Mouse (Mus musculus): ENCODE measurements at regions not wholly inside any gene's neighbourhood (a gene's known extent, or its start where the extent isn't known, plus 50 kb on each side); places are given as distances from the start of the nearest gene placed in this dataset.

DNA sequence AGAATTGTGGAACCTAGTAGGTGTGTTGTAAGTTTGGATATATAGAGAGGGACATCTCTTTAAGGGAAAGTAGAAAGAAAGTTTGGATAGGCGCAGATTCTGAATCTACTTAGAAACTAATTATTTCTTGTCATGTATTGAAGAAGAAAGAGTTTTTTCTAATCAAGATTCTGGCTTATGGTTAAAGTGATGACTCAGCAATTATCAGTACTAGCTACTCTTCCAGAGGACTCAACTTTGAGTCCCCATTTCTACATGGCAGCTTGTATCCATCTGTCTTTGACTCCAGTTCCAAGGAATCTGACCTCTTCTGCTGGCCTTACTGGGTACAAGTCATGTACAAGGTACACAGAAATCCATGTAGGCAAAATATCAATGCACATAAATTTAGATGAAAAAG is 2767.1 kb downstream of the Gm37988 start:
- DNase-seq (ENCODE audit: low spot score): no peak
- Histone ChIP-seq H3K27ac (no peak overlapping the region), H3K4me1 (ENCODE audit: insufficient read depth, low read length) (no peaks in the 10 kb centered on the region), H3K36me3 (ENCODE audit: insufficient read depth, low read length) (no peaks in the 10 kb centered on the region), H3K4me2 (ENCODE audit: low read depth, low read length) (no peak overlapping the region), H3K4me3 (ENCODE audit: low read length) (no peak overlapping the region), H3K27me3 (ENCODE audit: insufficient read depth, low read length) (no peaks in the 10 kb centered on the region), H3K9ac (replicated peaks; ENCODE audit: low read length) (no peak overlapping the region), H3K9me3 (ENCODE audit: low read length) (no peaks in the 10 kb centered on the region)
- no peak for TF ChIP-seq CTCF (IDR thresholded peaks at IDR 0.05; ENCODE audit: low read depth)
- WGBS: 92% methylated on average over 1 of the region's 1 CpGs
- ATAC-seq: no peak

DNA sequence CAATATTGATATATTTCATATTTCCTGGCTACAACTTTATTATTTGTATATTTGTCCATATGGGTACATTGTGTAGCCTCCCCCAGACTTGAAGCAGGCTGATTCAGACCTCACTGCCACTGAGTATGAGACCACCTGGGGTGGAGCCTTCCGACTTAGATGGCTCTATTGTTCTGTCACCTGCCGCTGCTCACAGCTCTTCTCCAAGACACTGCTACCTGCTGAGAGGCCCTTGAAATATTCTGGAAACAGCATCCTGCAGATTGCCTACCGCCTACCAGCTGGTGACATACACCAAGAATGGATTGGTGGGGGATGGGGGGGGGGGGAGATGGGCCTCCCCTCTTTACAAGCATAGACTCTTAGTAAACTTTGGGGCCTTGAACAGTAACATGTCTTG is 2778.7 kb downstream of the Gm37988 start:
- ATAC-seq (no peak), DNase-seq (ENCODE audit: low spot score) (no peak)
- Histone ChIP-seq H3K9me3 (ENCODE audit: low read length) (no peaks in the 10 kb centered on the region), H3K27ac (no peak overlapping the region), H3K4me3 (ENCODE audit: low read length) (no peak overlapping the region), H3K9ac (replicated peaks; ENCODE audit: low read length) (no peak overlapping the region), H3K27me3 (ENCODE audit: insufficient read depth, low read length) (no peaks in the 10 kb centered on the region), H3K4me1 (ENCODE audit: insufficient read depth, low read length) (no peaks in the 10 kb centered on the region), H3K4me2 (ENCODE audit: low read depth, low read length) (no peak overlapping the region), H3K36me3 (ENCODE audit: insufficient read depth, low read length) (no peaks in the 10 kb centered on the region)
- no peak for TF ChIP-seq CTCF (IDR thresholded peaks at IDR 0.05; ENCODE audit: low read depth)
- WGBS: 34% methylated on average over 3 of the region's 3 CpGs

GRCm38 (mm10) chr1:7591327-7591726 is 2783.6 kb downstream of the Gm37988 start:
- Histone ChIP-seq H3K36me3 (ENCODE audit: insufficient read depth, low read length) (no peaks in the 10 kb centered on the region), H3K27me3 (ENCODE audit: insufficient read depth, low read length) (no peaks in the 10 kb centered on the region), H3K4me3 (ENCODE audit: low read length) (no peak overlapping the region), H3K27ac (no peak overlapping the region), H3K4me2 (ENCODE audit: low read depth, low read length) (no peak overlapping the region), H3K9ac (replicated peaks; ENCODE audit: low read length) (no peak overlapping the region), H3K4me1 (ENCODE audit: insufficient read depth, low read length) (no peaks in the 10 kb centered on the region), H3K9me3 (ENCODE audit: low read length) (no peaks in the 10 kb centered on the region)
- DNase-seq (ENCODE audit: low spot score): no peak
- TF ChIP-seq CTCF (IDR thresholded peaks at IDR 0.05; ENCODE audit: low read depth): no peak
- ATAC-seq: no peak

Data from hindbrain, postnatal 0 days (tissue).